Mouse (Mus musculus): ENCODE results near the gene Wnt10b.

Wnt10b gene

GRCm38 (mm10) chr15:98777762-98778161, at the start of gene Wnt10b:
Gene Wnt10b (minus strand): TSS chr15:98778150.
- CTCF ChIA-PET, result interaction anchor here in 2 of 4 experiments (0.9 to 4.1 kb wide), 4 partner anchors 13 to 22 kb away, joined by 3 to 21 read pairs (median 5); no protein-coding TSS in a partner anchor
- POLR2A ChIA-PET, result interaction anchor here in 3 of 4 experiments (0.6 to 5.1 kb wide), 6 partner anchors 9 to 49 kb away, joined by 3 to 36 read pairs (median 4); partner anchors contain the start of gene Wnt1 (in 1 of the 3)

- POLR2A ChIA-PET, result interaction anchor here in 2 of 4 experiments (0.6 to 3.5 kb wide), 10 partner anchors 17 to 203 kb away, joined by 3 to 15 read pairs (median 4); partner anchors contain the start of genes Ddn (in 1 of the 2), Tuba1b (in 1 of the 2) and Tuba1c (in 1 of the 2)
- CTCF ChIA-PET, result interaction anchor here (0.8 to 1.5 kb wide), 4 partner anchors 22 to 233 kb away, joined by 3 to 5 read pairs (median 4); no protein-coding TSS in a partner anchor
Observed at GRCm38 (mm10) chr15:98827611-98828011, 49.7 kb upstream of the Wnt10b start.

- POLR2A ChIA-PET, result interaction anchor here in 2 of 4 experiments (1.4 to 2.8 kb wide), 7 partner anchors 8 to 207 kb away, joined by 3 to 18 read pairs (median 6); partner anchors contain the start of genes Tuba1b (in 1 of the 2) and Tuba1c (in 1 of the 2)
- CTCF ChIA-PET, result interaction anchor here in 1 of 4 experiments (0.9 kb wide), 1 partner anchor 245 kb away, joined by 3 read pairs; no protein-coding TSS in a partner anchor
Observed at GRCm38 (mm10) chr15:98823434-98823833, 45.5 kb upstream of the Wnt10b start.

- POLR2A ChIA-PET, result interaction anchor here in 3 of 4 experiments (0.6 to 2.8 kb wide), 45 partner anchors 9 to 1435 kb away, joined by 3 to 37 read pairs (median 5); partner anchors contain the start of genes Prkag1 (in 2 of the 3), Tuba1b (in 2 of the 3), Tuba1c (in 2 of the 3) and Ddn (in 1 of the 3)
- CTCF ChIA-PET, result interaction anchor here (0.6 to 2.4 kb wide), 18 partner anchors 8 to 1364 kb away, joined by 3 to 23 read pairs (median 5); partner anchors contain the start of genes Prkag1 (in 4 of the 4) and Ddn (in 1 of the 4)
Observed at GRCm38 (mm10) chr15:98822147-98822546, 44.2 kb upstream of the Wnt10b start.

- CTCF ChIA-PET, result interaction anchor here (0.5 to 2.4 kb wide), 37 partner anchors 8 to 302 kb away, joined by 3 to 23 read pairs (median 3); partner anchors contain the start of genes Prkag1 (in 4 of the 4) and Ddn (in 2 of the 4)
- POLR2A ChIA-PET, result interaction anchor here (0.6 to 2.8 kb wide), 55 partner anchors 9 to 293 kb away, joined by 3 to 37 read pairs (median 4); partner anchors contain the start of genes Fkbp11 (in 2 of the 4), Prkag1 (in 2 of the 4), Tuba1b (in 2 of the 4) and Arf3 (in 1 of the 4)
Observed at GRCm38 (mm10) chr15:98821403-98821802, 43.5 kb upstream of the Wnt10b start.

GRCm38 (mm10) chr15:98820937-98821336, 43.0 kb upstream of the Wnt10b start:
- POLR2A ChIA-PET, result interaction anchor here (0.6 to 2.8 kb wide), 44 partner anchors 8 to 292 kb away, joined by 3 to 37 read pairs (median 4); partner anchors contain the start of genes Fkbp11 (in 2 of the 4), Prkag1 (in 2 of the 4), Arf3 (in 1 of the 4) and Ddn (in 1 of the 4)
- CTCF ChIA-PET, result interaction anchor here (0.5 to 2.4 kb wide), 36 partner anchors 10 to 323 kb away, joined by 3 to 23 read pairs (median 3); partner anchors contain the start of genes Prkag1 (in 3 of the 4), Ddn (in 2 of the 4) and Fkbp11 (in 1 of the 4)

DNA sequence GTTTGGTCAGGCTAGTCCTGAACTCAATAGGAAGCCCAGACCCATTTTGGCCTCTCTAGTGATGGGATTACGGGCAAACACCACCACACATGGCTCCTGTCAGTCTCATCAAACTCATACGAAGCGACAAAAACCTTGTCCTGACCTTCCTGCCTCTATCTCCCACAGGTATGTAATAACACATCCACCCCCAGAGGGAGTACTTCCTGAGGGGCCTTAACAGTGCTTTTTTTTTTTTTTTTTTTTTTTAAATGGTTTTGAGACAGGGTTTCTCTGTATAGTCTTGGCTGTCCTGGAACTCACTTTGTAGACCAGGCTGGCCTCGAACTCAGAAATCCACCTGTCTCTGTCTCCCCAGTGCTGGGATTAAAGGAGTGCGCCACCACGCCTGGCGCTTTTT, 40.2 kb upstream of the Wnt10b start:
- ChIA-PET POLR2A (interaction anchor here in 1 of 4 experiments (1.0 kb wide), 1 partner anchor 111 kb away, joined by 3 read pairs; no protein-coding TSS in a partner anchor), CTCF (interaction anchor here in 2 of 4 experiments (0.5 to 0.6 kb wide), 2 partner anchors 13 to 209 kb away, joined by 3 to 4 read pairs; partner anchors contain the start of gene Prkag1 (in 1 of the 2))

DNA sequence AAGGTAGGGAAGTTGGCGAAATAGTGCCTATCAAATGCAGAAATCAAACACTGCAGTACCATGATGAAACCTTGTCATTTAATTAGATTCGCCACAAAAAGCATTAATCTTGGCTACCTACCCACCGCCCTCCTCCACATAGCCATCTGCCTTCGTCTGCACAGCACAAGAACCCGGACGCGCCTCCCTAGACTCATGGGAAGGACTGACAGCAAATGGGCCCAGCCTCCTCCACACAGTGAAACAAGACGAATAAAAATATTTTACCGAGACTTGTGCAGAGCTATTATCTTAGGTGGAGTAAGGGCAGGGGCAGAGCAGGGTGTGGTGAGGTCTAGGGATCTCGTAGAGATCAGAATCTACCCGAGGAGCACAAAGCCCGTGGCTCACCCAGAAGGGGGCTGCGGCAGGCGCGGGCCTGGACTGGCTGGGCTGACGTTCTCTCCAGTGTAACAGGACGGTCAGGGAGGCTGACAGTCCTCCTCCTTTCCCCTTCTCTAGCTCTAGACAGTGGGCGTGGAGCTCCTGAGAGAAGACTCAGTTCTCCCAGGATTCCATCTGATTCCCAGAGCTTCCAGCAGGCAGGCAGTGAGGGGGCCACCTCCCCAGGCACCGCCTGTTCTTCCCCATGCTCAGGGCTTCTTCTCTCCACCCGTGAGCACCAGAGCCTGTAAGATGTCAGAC, 34.9 kb upstream of the Wnt10b start:
- CTCF ChIA-PET, result interaction anchor here in 2 of 4 experiments (0.6 to 3.2 kb wide), 5 partner anchors 9 to 22 kb away, joined by 3 to 8 read pairs (median 4); partner anchors contain the start of gene Prkag1 (in 1 of the 2)
- POLR2A ChIA-PET, result interaction anchor here in 3 of 4 experiments (0.5 to 2.3 kb wide), 15 partner anchors 9 to 568 kb away, joined by 3 to 12 read pairs (median 5); partner anchors contain the start of genes Prkag1 (in 2 of the 3), Tuba1c (in 2 of the 3) and Arf3 (in 1 of the 3)

DNA sequence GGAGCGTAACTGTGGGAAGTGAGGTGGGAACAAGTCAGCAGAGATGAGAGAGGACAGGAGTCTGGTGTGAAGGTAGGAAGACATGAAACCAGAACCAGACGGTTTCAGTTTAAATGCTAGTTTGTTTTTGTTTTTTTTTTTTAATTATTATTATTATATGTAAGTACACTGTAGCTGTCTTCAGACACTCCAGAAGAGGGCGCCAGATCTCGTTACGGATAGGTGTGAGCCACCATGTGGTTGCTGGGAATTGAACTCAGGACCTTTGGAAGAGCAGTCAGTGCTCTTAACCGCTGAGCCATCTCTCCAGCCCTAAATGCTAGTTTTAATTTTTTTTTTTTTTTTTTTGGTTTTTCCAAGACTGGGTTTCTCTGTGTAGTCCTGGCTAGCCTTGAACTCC, 32.3 kb upstream of the Wnt10b start:
- ChIA-PET POLR2A (interaction anchor here (0.6 to 4.0 kb wide), 12 partner anchors 9 to 1246 kb away, joined by 3 to 17 read pairs (median 4); partner anchors contain the start of genes Prkag1 (in 1 of the 4), Tuba1b (in 1 of the 4) and Tuba1c (in 1 of the 4)), CTCF (interaction anchor here (0.6 to 2.7 kb wide), 19 partner anchors 11 to 1354 kb away, joined by 3 to 20 read pairs (median 3); partner anchors contain the start of genes Arf3 (in 1 of the 4) and Prkag1 (in 1 of the 4))

DNA sequence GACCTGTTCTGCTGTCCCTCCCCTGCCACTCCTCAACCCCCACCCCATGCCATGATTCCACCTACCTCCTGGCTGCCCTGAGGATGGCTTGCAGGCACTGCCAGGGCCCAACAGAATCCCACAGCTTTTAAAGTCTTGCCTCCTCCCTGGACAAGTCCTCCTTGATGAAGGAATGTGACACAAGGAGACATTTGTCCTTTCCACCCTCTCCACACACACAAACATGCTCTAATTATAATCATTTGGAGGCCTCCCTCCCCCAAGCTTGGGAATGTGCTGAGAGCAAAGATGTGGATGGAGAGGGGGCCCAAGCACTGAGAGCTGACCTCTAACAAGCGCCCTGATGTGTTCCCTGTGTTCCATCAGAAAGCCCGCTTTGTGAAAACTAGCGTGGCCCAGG, 31.4 kb upstream of the Wnt10b start, which contains the start of gene Ddn:
Ddn (minus strand) TSS at position 101 of the 400 bp plus-strand sequence.
- ChIA-PET CTCF (interaction anchor here (0.5 to 2.7 kb wide), 12 partner anchors 10 to 239 kb away, joined by 3 to 20 read pairs (median 4); partner anchors contain the start of gene Prkag1 (in 1 of the 4)), POLR2A (interaction anchor here in 2 of 4 experiments (0.5 to 4.0 kb wide), 7 partner anchors 9 to 220 kb away, joined by 3 to 17 read pairs (median 8); partner anchors contain the start of genes Prkag1 (in 1 of the 2), Tuba1b (in 1 of the 2) and Tuba1c (in 1 of the 2))

DNA sequence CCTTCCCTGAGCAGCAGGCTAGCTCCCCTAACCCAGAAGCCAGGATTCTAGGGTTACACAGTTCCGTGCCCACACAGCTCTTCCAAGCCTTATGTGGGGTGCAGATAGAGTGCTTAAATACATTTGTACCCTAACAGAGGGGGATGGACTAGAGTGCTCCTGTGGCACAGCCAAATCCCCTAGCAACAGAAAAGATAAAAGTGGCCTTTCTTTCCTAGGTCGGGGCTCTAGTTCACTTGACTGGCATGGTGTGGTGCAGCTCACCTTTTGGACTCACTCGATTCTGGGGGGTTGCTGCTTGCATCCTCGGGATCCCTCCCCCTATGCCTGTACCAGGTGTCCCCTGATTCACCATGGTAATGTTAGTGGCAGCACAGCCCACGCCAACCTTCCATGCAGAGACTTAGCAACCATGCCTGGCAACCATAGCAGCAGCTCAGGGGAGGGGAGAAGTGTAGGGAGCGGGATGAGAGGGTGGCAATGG, 30.7 kb upstream of the Wnt10b start:
- ChIA-PET POLR2A (interaction anchor here in 2 of 4 experiments (0.9 to 4.0 kb wide), 10 partner anchors 13 to 221 kb away, joined by 3 to 17 read pairs (median 5); partner anchors contain the start of genes Prkag1 (in 1 of the 2), Tuba1b (in 1 of the 2) and Tuba1c (in 1 of the 2)), CTCF (interaction anchor here (0.8 to 3.2 kb wide), 17 partner anchors 9 to 177 kb away, joined by 3 to 13 read pairs (median 3); partner anchors contain the start of genes Prkag1 (in 2 of the 4), Ccdc65 (in 1 of the 4) and Wnt1 (in 1 of the 4))

- ChIA-PET POLR2A (interaction anchor here in 2 of 4 experiments (0.6 to 4.0 kb wide), 17 partner anchors 13 to 222 kb away, joined by 3 to 17 read pairs (median 4); partner anchors contain the start of genes Prkag1 (in 1 of the 2), Rnd1 (in 1 of the 2), Tuba1b (in 1 of the 2) and Tuba1c (in 1 of the 2)), CTCF (interaction anchor here (0.6 to 3.2 kb wide), 21 partner anchors 9 to 176 kb away, joined by 3 to 13 read pairs (median 3); partner anchors contain the start of genes Prkag1 (in 2 of the 4), Ccdc65 (in 1 of the 4) and Wnt1 (in 1 of the 4))
Observed at GRCm38 (mm10) chr15:98807895-98808650, 30.1 kb upstream of the Wnt10b start.

DNA sequence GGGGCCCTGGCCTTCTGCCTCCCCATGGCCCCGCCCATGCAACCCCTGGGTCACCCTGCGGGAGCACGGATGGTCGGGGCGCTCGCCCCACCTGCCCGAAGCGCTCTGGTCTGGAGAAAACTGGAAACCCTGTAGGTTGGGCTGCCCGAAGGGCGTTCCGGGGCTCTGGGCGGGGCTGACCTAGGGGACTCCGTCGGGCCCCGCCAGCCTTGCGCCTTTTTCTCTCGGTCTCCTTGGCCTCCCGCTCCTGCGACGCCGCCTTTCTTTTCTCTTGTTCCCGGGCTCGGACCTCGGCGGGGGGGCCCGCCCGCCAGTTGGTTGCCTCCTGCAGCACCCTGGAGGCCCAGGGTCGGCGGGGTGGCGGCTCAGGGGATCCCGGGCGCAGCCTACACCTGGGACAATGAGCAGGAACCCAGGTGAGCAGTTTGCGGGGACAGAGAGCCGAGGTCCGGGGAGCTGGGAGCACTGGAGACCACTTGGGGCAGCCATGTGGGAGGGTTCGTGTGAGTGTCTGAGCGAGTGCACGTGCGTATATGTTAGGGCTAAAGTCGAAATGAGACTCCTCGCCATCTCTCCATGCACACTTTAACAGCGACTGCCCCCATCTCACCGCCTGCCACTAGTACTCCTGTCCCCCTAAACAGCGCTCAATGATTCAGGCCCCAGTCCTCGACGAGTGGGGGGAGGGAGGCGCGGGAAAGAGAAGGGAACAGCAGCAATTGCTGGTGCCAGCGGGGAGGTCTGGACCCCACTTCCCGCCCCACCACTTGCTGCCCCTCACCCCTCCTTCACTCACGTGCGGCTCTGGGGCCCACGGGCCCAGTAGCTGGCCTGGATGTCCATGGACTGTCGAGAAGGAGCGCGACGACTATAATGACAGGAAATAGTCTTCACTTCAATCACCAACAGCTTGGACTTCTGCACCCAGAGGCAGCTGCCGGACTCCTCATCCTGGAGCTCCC, 29.1 kb upstream of the Wnt10b start:
- ChIA-PET CTCF (interaction anchor here (0.6 to 3.2 kb wide), 36 partner anchors 8 to 409 kb away, joined by 3 to 13 read pairs (median 3); partner anchors contain the start of genes Wnt1 (in 2 of the 4), Ccdc65 (in 1 of the 4) and Prkag1 (in 1 of the 4)), POLR2A (interaction anchor here in 3 of 4 experiments (0.6 to 4.0 kb wide), 43 partner anchors 9 to 239 kb away, joined by 3 to 15 read pairs (median 4); partner anchors contain the start of genes Arf3 (in 2 of the 3), Rnd1 (in 2 of the 3), Tuba1c (in 2 of the 3) and Prkag1 (in 1 of the 3))

DNA sequence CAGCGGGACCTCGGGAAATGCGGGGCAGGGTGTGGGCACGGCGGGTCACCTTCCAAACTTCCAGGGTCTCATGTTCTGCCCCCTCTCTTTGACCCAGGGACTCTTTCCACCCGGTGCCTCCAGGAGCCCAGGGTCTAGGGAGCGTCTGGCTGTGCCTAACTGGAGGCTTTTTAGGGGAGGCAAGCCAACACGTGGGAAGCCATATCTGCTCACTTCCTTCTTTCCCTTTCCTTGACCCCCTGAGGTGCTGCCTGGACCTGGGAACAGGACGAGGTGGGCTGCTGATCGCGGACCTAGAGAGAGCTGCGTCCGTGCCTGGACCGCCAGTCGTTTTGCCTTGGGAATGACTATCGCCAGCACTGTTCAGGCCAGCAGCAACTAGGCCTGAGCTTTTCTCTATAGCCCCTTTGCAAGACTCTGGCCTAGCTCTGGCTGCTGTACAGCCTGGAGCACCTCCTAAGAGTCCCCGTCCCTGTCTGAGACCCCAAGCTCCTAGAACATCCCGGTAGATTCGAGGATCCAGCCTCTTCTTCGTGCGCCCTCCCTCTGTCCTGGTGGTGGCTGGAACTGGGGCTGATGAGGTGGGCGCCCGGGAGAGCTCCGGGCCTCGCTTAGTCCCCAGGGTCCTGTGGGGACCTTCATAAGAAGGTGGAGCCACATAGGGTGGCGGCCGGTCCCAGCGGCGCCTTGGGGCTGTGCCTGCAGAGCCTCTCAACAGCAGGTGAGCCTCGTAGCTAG, 28.3 kb upstream of the Wnt10b start:
- ChIA-PET CTCF (interaction anchor here (0.6 to 3.2 kb wide), 29 partner anchors 13 to 1022 kb away, joined by 3 to 13 read pairs (median 3); partner anchors contain the start of genes Wnt1 (in 2 of the 4), Ccdc65 (in 1 of the 4) and Prkag1 (in 1 of the 4)), POLR2A (interaction anchor here in 3 of 4 experiments (0.5 to 2.4 kb wide), 35 partner anchors 10 to 487 kb away, joined by 3 to 10 read pairs (median 4); partner anchors contain the start of genes Arf3 (in 2 of the 3), Tuba1c (in 2 of the 3), Prkag1 (in 1 of the 3) and Rnd1 (in 1 of the 3))

All from embryonic stem cell, embryonic (primary cell).